Mouse (Mus musculus): ENCODE measurements around the gene Kntc1.

Gene Kntc1

GRCm38 (mm10) chr5:123863934-123864333, 114.4 kb downstream of the Kntc1 start:
- Histone ChIP-seq H3K4me3 (replicated peaks; ENCODE audit: low read length) (no peak overlapping the region), H3K36me3 (ENCODE audit: insufficient read depth, low read length) (no peaks in the 10 kb centered on the region), H3K27me3 (ENCODE audit: insufficient read depth, low read length) (no peaks in the 10 kb centered on the region), H3K9me3 (ENCODE audit: low read length) (no peaks in the 10 kb centered on the region), H3K4me1 (replicated peaks; ENCODE audit: low read depth, low read length) (no peaks in the 10 kb centered on the region)
- TF ChIP-seq CTCF (conservative IDR thresholded peaks at IDR 0.05; ENCODE audit: low read length) (no peak), POU5F1 (IDR thresholded peaks at IDR 0.05; ENCODE audit: borderline replicate concordance, low read length) (no peak), NANOG (IDR thresholded peaks at IDR 0.05; ENCODE audit: borderline replicate concordance, low read length) (no peak)

DNA sequence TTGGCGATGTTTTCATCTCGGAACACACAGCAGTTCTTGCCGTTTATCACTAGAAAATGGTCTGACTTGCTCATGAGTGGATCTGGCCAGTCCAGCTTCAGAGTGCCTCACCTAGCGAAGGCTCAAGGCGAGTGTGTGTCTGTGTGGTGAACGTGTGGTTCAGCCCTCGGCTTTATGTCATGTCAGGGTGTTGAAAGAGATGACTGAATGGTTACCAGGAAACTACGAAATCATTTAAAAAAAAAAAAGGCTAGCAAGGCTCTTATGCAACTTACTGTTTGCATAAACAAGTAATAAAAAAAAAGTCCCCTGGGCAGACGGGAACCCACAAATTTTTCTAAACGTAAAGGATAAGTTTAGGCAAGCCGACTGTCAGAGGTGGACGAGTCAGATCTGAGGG, 115.8 kb downstream of the Kntc1 start, which contains the start of gene Hcar2:
TSS of gene Hcar2 (minus strand) at position 135 of the 400 bp plus-strand sequence.
- Histone ChIP-seq H3K9me3 (ENCODE audit: low read length) (no peaks in the 10 kb centered on the region), H3K4me3 (replicated peaks; ENCODE audit: low read length) (no peak within 1 kb of the TSS), H3K4me1 (replicated peaks; ENCODE audit: low read depth, low read length) (no peaks in the 10 kb centered on the region), H3K36me3 (ENCODE audit: insufficient read depth, low read length) (no peaks in the 10 kb centered on the region), H3K27me3 (ENCODE audit: insufficient read depth, low read length) (no peaks in the 10 kb centered on the region)
- no peak for TF ChIP-seq POU5F1 (IDR thresholded peaks at IDR 0.05; ENCODE audit: borderline replicate concordance, low read length)
- TF ChIP-seq CTCF (conservative IDR thresholded peaks at IDR 0.05; ENCODE audit: low read length): no peak
- TF ChIP-seq NANOG (IDR thresholded peaks at IDR 0.05; ENCODE audit: borderline replicate concordance, low read length): no peak

DNA sequence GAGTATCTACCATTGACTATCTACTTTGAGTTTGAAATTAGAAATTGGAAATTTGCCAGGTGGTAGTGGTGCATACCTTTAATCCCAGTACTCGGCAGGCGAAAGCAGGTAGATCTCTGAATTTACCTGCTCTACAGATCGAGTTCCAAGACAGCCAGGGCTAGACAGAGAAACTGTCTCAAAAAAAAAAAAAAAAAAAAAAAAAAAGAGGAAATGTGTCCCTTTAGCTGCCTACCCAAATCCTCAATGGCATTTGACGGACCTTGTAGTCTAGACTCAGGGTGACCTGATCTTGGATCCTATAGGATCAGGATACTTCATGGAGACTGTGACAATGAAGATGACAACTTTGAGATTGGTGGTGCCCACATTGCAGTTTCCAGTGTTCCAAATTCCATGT, 116.9 kb downstream of the Kntc1 start:
- TF ChIP-seq CTCF (conservative IDR thresholded peaks at IDR 0.05; ENCODE audit: low read length) (no peak), POU5F1 (IDR thresholded peaks at IDR 0.05; ENCODE audit: borderline replicate concordance, low read length) (no peak), NANOG (IDR thresholded peaks at IDR 0.05; ENCODE audit: borderline replicate concordance, low read length) (no peak)

DNA sequence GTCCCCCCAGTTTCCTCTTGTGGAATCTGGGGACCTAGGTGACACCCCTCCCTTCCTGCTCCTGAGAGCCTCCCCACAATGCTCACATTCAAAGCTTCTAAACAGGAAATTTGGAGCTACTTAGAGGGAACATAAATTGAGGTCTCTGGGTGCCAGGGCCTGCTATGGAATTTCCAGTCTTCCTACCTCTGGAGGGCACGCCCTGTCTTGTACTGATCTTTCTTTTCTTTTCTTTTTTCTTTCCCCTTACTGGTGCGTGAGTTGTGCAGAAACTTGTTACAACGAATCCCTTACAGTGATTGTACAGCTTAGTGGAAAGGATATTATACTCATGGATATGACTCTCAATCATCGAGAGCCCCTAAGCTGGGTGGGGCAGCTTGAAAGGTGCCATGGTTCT, 120.1 kb downstream of the Kntc1 start:
- Histone ChIP-seq H3K36me3 (ENCODE audit: insufficient read depth, low read length) (no peaks in the 10 kb centered on the region), H3K9me3 (ENCODE audit: low read length) (no peaks in the 10 kb centered on the region)

More for the DNA sequence above, 116.9 kb downstream of the Kntc1 start:
- Histone ChIP-seq H3K9me3 (ENCODE audit: low read length) (no peaks in the 10 kb centered on the region), H3K4me3 (replicated peaks; ENCODE audit: low read length) (no peak overlapping the region), H3K27me3 (ENCODE audit: insufficient read depth, low read length) (no peaks in the 10 kb centered on the region), H3K36me3 (ENCODE audit: insufficient read depth, low read length) (no peaks in the 10 kb centered on the region), H3K4me1 (replicated peaks; ENCODE audit: low read depth, low read length) (no peaks in the 10 kb centered on the region)

More for the DNA sequence above, 120.1 kb downstream of the Kntc1 start:
- no peaks in the 10 kb centered on the region for H3K4me1 ChIP-seq (replicated peaks; ENCODE audit: low read depth, low read length)
- TF ChIP-seq NANOG (IDR thresholded peaks at IDR 0.05; ENCODE audit: borderline replicate concordance, low read length) (no peak), CTCF (conservative IDR thresholded peaks at IDR 0.05; ENCODE audit: low read length) (no peak), POU5F1 (IDR thresholded peaks at IDR 0.05; ENCODE audit: borderline replicate concordance, low read length) (no peak)
- no peaks in the 10 kb centered on the region for H3K27me3 ChIP-seq (ENCODE audit: insufficient read depth, low read length)
- H3K4me3 ChIP-seq (replicated peaks; ENCODE audit: low read length): no peak overlapping the region
